Mouse (Mus musculus) liver, postnatal 0 days (tissue): Measurements from ENCODE around the gene Pcf11.

ENCODE experiments used
- CTCF ChIP-seq: sonication (generic); IDR thresholded peaks from 2 replicates; pipeline ENCODE4 v1.5.1; 2016; ENCODE audit warnings: antibody characterized with exemption, low read depth
- EP300 ChIP-seq: IDR thresholded peaks from 2 replicates; pipeline ENCODE4 v1.6.1; 2016; ENCODE audit warnings: antibody characterized with exemption, low read depth, mild to moderate bottlenecking

DNA sequence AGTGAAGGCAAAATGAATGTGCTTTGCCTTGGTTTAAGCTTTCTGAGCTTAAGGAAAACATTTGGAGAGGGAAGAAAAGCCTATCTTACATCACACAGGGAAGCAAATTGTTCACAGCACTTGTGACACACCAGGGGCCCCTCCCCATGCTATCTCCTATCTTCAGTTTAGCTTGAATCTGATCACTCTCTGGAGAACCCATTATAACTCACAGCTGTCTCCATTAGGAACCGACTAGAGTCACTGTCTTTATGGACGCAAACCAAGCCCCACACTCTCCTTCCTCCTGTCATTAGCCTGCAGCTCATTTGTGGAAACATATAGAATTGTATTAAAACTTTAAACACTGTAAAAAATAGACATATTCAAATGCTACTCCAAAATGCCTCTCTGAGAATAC lies 39.8 kb upstream of the Pcf11 start:
- TF ChIP-seq CTCF (no peak), EP300 (no peak)
